Mouse (Mus musculus): Measurements from ENCODE around the gene Nlrp14. TPM values are rescaled to one million over a fixed set of nuclear protein-coding genes. Genes with fewer than 3 reads are reported as not detected.
A peak's percentile ranks its signal among the peaks of the same experiment; 100 is the strongest.
"Not testable (repeated sequence)": the region's sequence is repeated elsewhere in the genome, so short reads cannot be mapped to it uniquely, and the experiment has no call there.

The Nlrp14 gene
- not detected for total RNA-seq (2021)
- long read RNA-seq, result 0 reads

DNA sequence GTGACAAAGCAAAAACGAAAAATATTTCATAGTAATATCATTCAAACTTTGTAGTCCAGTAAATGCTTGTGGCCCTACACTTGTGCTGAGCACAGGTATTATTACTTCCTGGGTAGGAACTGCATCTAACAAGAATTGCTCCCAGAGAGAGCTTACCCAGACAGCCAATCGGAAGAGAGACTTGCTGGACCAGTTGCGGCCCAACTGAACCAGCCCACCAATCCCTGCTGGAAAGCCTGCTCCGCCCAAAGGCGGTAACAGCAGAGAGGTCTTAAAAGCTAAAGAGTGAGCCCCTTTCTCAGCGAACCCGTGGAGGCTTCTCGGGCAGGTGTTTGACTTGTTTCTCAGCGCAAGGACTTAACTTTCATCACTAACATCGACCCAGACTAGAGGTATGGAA is at the start of gene Nlrp14:
Gene Nlrp14, plus strand, starts transcription at position 301 of the 400 bp plus-strand sequence.
- DNase-seq (ENCODE audit: low spot score in 2 of 2), result no peak

- DNase-seq (ENCODE audit: low spot score in 2 of 2), result not testable (repeated sequence)
These were observed 35.8 kb upstream of the Nlrp14 start, which contains the start of gene Olfr715 for GRCm38 (mm10) chr7:107130983-107131382. TSS of gene Olfr715 (minus strand) at chr7:107131083.

DNA sequence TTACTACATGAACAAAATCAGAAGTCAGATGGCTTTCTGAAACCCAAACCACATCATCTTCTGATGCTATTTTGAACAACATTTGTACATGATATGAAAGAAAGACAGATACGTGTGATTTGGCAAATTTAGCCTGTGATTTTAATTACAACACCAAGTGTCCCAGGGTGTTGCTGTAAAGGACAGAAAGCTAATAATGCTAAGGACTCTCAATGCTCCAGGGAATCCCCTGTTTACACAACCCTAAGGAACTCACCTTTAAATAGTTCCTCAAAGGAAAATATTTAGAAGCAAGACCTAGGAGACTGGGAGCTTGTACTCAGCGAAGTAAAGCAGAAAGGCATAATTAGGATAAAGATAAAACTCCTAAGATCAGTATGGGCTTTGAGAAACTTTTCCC is 28.8 kb upstream of the Nlrp14 start, which contains the start of gene Olfr716:
Gene Olfr716, plus strand, starts transcription at position 301 of the 400 bp plus-strand sequence.
- DNase-seq (ENCODE audit: low spot score in 2 of 2), result not testable (repeated sequence)

DNA sequence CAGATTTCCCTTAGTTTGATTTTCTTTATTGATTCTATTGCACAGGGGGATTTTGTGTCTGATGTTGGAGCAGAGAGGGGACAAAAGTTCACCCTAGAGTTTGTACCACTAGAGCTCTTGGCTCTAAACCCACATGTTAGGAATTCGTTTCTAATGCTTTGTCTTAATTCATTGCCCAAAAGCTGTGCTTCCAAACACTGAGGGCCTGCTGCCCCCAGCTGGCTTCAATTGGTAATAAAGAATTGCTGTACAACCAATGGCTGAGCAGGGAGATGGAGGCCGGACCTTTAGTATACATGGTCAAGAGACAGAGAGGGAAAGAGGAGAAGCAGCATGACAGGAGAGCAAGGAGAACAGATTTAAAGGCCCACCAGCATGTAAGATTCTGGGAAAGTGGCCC is 13.6 kb downstream of the Nlrp14 start:
- DNase-seq (ENCODE audit: low spot score in 2 of 2), result no peak

- DNase-seq (ENCODE audit: low spot score in 2 of 2), result no peak
These were observed 35.0 kb downstream of the Nlrp14 start for GRCm38 (mm10) chr7:107201817-107202216.

GRCm38 (mm10) chr7:107207843-107208242 is 41.1 kb downstream of the Nlrp14 start:
- no peak for DNase-seq (ENCODE audit: low spot score in 2 of 2)

GRCm38 (mm10) chr7:107209204-107209860 is 42.5 kb downstream of the Nlrp14 start, which contains the start of gene Rbmxl2:
TSS of gene Rbmxl2 (plus strand) at chr7:107209445.
- DNase-seq (ENCODE audit: low spot score in 2 of 2), result no peak

- DNase-seq (ENCODE audit: low spot score in 2 of 2), result no peak
These were observed 43.4 kb downstream of the Nlrp14 start for GRCm38 (mm10) chr7:107210126-107210576.

DNA sequence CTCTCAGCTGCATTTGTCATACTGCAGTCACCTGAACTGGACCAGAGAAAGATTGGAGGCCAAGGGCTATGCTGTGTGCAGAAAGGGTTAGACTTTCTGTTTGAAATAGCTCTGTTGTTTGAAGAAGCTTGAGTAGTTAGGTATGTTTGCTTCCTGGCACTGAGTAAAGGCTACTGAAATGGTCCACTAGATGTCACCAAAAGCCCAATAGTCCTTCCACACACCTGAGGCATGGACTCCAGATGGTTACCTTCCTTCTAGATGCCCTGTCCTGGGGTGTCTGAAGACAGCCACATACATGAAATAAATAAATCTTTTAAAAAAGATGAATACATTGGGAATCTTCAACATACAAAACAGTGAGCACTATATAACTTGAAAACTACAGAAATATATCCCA is 48.9 kb downstream of the Nlrp14 start:
- DNase-seq (ENCODE audit: low spot score in 2 of 2), result peak in 1 of 2 experiments; percentile 5

- DNase-seq (ENCODE audit: low spot score in 2 of 2), result no peak
These were observed 50.1 kb downstream of the Nlrp14 start for GRCm38 (mm10) chr7:107216845-107217244.

- no peak for DNase-seq (ENCODE audit: low spot score in 2 of 2)
These were observed 70.1 kb downstream of the Nlrp14 start for GRCm38 (mm10) chr7:107236854-107237253.

DNA sequence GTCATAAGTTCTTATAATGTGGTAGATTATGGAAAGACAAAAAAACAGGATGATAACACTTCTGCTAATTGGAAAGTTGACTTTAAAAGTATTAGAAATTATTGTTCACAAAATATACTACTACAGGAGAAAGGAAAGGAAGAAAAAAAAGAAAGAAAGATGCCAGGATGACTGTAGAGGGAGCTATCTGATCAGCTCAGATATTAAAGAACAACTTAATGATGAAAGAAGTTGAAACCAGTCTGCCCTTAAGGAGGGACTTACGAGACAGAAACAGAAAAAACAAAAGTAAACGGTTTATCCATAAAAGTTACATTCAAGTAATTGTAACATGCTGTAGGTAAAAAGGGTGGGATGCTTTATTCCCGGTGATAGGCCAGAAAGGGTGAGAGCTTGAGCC is 70.7 kb downstream of the Nlrp14 start:
- no peak for DNase-seq (ENCODE audit: low spot score in 2 of 2)

DNA sequence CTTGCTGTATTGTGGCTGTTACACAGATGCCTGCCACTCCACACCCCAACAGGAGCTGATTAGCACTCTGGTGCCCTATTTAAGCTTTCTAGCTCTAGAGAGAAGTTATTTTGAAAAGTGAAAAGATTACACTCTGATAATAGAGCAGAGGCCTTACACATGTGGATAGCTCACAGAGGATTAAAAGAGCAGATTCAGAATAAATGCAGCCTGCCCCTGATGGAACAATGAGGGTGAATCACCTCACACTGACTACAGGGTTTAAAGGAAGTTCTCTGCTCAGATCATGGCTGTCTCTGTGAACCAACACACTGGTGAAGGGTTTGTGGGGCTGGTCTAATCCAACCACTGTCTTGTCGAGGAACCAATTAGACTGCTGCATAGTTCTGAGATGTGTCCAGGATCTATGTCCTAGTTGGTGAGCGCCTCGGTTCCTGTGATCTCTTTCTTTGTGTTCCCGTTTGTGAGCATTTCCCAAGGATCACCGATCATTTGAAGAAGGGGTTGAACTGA is 74.6 kb downstream of the Nlrp14 start:
- no peak for DNase-seq (ENCODE audit: low spot score in 2 of 2)

Other genes with a start within 250 kb of the Nlrp14 start
- gene Olfr709-ps1, start 234.8 kb upstream of the Nlrp14 start, total RNA-seq (2021), result not detected
- not detected for gene Olfr710, start 218.7 kb upstream of the Nlrp14 start, total RNA-seq (2021)
- gene Olfr6, start 203.1 kb upstream of the Nlrp14 start, total RNA-seq (2021), result not detected
- gene Olfr711, start 191.5 kb upstream of the Nlrp14 start, total RNA-seq (2021), result not detected
- not detected for gene Olfr2, start 160.9 kb upstream of the Nlrp14 start, total RNA-seq (2021)
- gene Olfr713, start 135.8 kb upstream of the Nlrp14 start, total RNA-seq (2021), result not detected
- gene Olfr714, start 96.0 kb upstream of the Nlrp14 start, total RNA-seq (2021), result not detected
- gene Olfr17, start 73.8 kb upstream of the Nlrp14 start, total RNA-seq (2021), result not detected
- not detected for gene Olfr715b, start 56.6 kb upstream of the Nlrp14 start, total RNA-seq (2021)
- gene Olfr715, start 35.9 kb upstream of the Nlrp14 start, total RNA-seq (2021), result not detected
- not detected for gene Olfr716, start 28.7 kb upstream of the Nlrp14 start, total RNA-seq (2021)
- gene Rbmxl2, start 42.5 kb downstream of the Nlrp14 start, total RNA-seq (2021), result not detected
- 1 to 10 TPM; 4.3 to 6.1 TPM for gene Syt9, start 203.7 kb downstream of the Nlrp14 start, total RNA-seq (2021)